Mouse (Mus musculus) heart, embryonic 14.5 days (tissue): ENCODE measurements around the gene Kcnj6. TPM values are rescaled to one million over a fixed set of nuclear protein-coding genes. Genes with fewer than 3 reads are reported as not detected.

Source experiments
- ATAC-seq: fragments of 200-750 bp; cut with Nextera tagmentation; 2 replicates; pipeline ENCODE4 v1.8.0; 2017; ENCODE audit warnings: low read depth, moderate TSS enrichment; ENCODE audit not compliant: insufficient number of reproducible peaks, insufficient read depth, low FRiP score
- H3K27ac ChIP-seq, 2 experiments: fragments of 200-500 bp in 1 of 2; fragments of 300-500 bp in 1 of 2; sonication (generic) in 1 of 2; replicated peaks in 1 of 2; 2 replicates each; pipeline ENCODE4 v1.5.1; 2012 to 2014; ENCODE audit warnings: low read depth in 2 of 2, low read length in 2 of 2, control low read depth in 1 of 2, mild to moderate bottlenecking in 1 of 2, mixed read lengths in 1 of 2; ENCODE audit not compliant: control insufficient read depth in 1 of 2, insufficient read depth in 1 of 2
- H3K27me3 ChIP-seq: fragments of 300-500 bp; sonication (generic); 2 replicates; pipeline ENCODE4 v1.6.1; 2014; ENCODE audit warnings: mild to moderate bottlenecking, low read length, control low read depth; ENCODE audit not compliant: control insufficient read depth, insufficient read depth
- H3K36me3 ChIP-seq: fragments of 300-500 bp; sonication (generic); 2 replicates; pipeline ENCODE4 v1.6.1; 2014; ENCODE audit warnings: mild to moderate bottlenecking, control low read depth, low read length, mixed read lengths; ENCODE audit not compliant: control insufficient read depth, insufficient read depth
- H3K4me1 ChIP-seq, 2 experiments: fragments of 200-500 bp in 1 of 2; fragments of 300-500 bp in 1 of 2; sonication (generic) in 1 of 2; 2 replicates each; pipeline ENCODE4 v1.6.1; 2012 to 2014; ENCODE audit warnings: low read length in 2 of 2, control low read depth in 1 of 2, mixed read lengths in 1 of 2; ENCODE audit not compliant: control insufficient read depth in 2 of 2, insufficient read depth in 2 of 2
- H3K4me2 ChIP-seq: fragments of 300-500 bp; sonication (generic); 2 replicates; pipeline ENCODE4 v1.6.1; 2014; ENCODE audit warnings: mild to moderate bottlenecking, low read length
- H3K4me3 ChIP-seq, 2 experiments: fragments of 200-500 bp in 1 of 2; fragments of 300-500 bp in 1 of 2; sonication (generic) in 1 of 2; 2 replicates each; pipeline ENCODE4 v1.5.1; 2012 to 2014; ENCODE audit warnings: low read length in 2 of 2, mild to moderate bottlenecking in 2 of 2, control low read depth in 1 of 2, low read depth in 1 of 2, moderate library complexity in 1 of 2; ENCODE audit not compliant: control insufficient read depth in 1 of 2, insufficient read depth in 1 of 2
- H3K9ac ChIP-seq: fragments of 300-500 bp; sonication (generic); 2 replicates; pipeline ENCODE4 v1.6.1; 2014; ENCODE audit warnings: mild to moderate bottlenecking, low read length
- H3K9me3 ChIP-seq: fragments of 300-500 bp; sonication (generic); 2 replicates; pipeline ENCODE4 v1.6.1; 2016; ENCODE audit warnings: low read length, control low read depth; ENCODE audit not compliant: control insufficient read depth
- WGBS: fragments of 180-500 bp; shearing (Covaris S2); extraction: QIAGEN DNeasy Blood & Tissue Kit; methylation state at CpG from one replicate; pipeline ENCODE4 v1.1.7; 2014; 5-methylcytosine and 5-hydroxymethylcytosine counted together
- polyA plus RNA-seq: library from polyadenylated mRNA; unstranded; fragments of >200 nt; fragmentation: Nextera tagmentation; extraction: Ambion mirVana; gene quantifications from 2 replicates; pipeline ENCODE4 v1.2.1, GENCODE M21; 2014

Kcnj6 gene
- polyA plus RNA-seq, 1 experiment from 2014 or later: 0.20 TPM

- WGBS: 58% methylated on average over 4 of the region's 4 CpGs
These were observed 2.6 kb downstream of the Kcnj6 start for GRCm38 (mm10) chr16:94994924-94995323.

GRCm38 (mm10) chr16:94994148-94994547 lies 3.4 kb downstream of the Kcnj6 start:
- H3K9me3 ChIP-seq: no peaks in the 10 kb centered on the region
- H3K36me3 ChIP-seq: no peaks in the 10 kb centered on the region
- peaks cover 46% of the 10 kb centered on the region for H3K27me3 ChIP-seq
- H3K27ac ChIP-seq: no peak overlapping the region
- no peak for ATAC-seq
- no peak overlapping the region for H3K9ac ChIP-seq
- H3K4me1 ChIP-seq: no peaks in the 10 kb centered on the region; a peak in 1 of 4 replicates
- no peak overlapping the region for H3K4me3 ChIP-seq
- H3K4me2 ChIP-seq: no peak overlapping the region
- 63% methylated on average over 3 of the region's 3 CpGs for WGBS

More at GRCm38 (mm10) chr16:94994924-94995323, 2.6 kb downstream of the Kcnj6 start:
- no peaks in the 10 kb centered on the region; a peak in 1 of 4 replicates for H3K4me1 ChIP-seq
- H3K27ac ChIP-seq: no peak overlapping the region
- no peak for ATAC-seq
- H3K4me3 ChIP-seq: no peak overlapping the region
- no peaks in the 10 kb centered on the region for H3K9me3 ChIP-seq
- peaks cover 47% of the 10 kb centered on the region for H3K27me3 ChIP-seq
- H3K4me2 ChIP-seq: no peak overlapping the region
- H3K9ac ChIP-seq: no peak overlapping the region
- H3K36me3 ChIP-seq: no peaks in the 10 kb centered on the region

- Histone ChIP-seq H3K4me1 (no peaks in the 10 kb centered on the region), H3K9me3 (no peaks in the 10 kb centered on the region), H3K36me3 (no peaks in the 10 kb centered on the region), H3K9ac (no peak overlapping the region), H3K27me3 (peaks cover 8% of the 10 kb centered on the region; the same call in 1 of the 2 replicates), H3K4me3 (no peak overlapping the region), H3K27ac (no peak overlapping the region), H3K4me2 (no peak overlapping the region)
- WGBS: 67% methylated on average over 2 of the region's 2 CpGs
- ATAC-seq: no peak
These were observed 7.4 kb downstream of the Kcnj6 start for GRCm38 (mm10) chr16:94990114-94990513.

GRCm38 (mm10) chr16:94986731-94987130 lies 10.8 kb downstream of the Kcnj6 start:
- ATAC-seq: no peak
- Histone ChIP-seq H3K4me3 (no peak overlapping the region), H3K4me1 (no peaks in the 10 kb centered on the region), H3K36me3 (no peaks in the 10 kb centered on the region), H3K27ac (no peak overlapping the region), H3K27me3 (no peaks in the 10 kb centered on the region), H3K9me3 (no peaks in the 10 kb centered on the region), H3K4me2 (no peak overlapping the region), H3K9ac (no peak overlapping the region)
- 71% methylated on average over 9 of the region's 9 CpGs for WGBS

GRCm38 (mm10) chr16:94984263-94984662 lies 13.2 kb downstream of the Kcnj6 start:
- Histone ChIP-seq H3K4me2 (no peak overlapping the region), H3K36me3 (no peaks in the 10 kb centered on the region), H3K4me3 (no peak overlapping the region), H3K9me3 (no peaks in the 10 kb centered on the region), H3K4me1 (no peaks in the 10 kb centered on the region), H3K27ac (no peak overlapping the region), H3K9ac (no peak overlapping the region), H3K27me3 (no peaks in the 10 kb centered on the region)
- WGBS: 90% methylated on average over 3 of the region's 3 CpGs
- no peak for ATAC-seq

GRCm38 (mm10) chr16:94980374-94980773 lies 17.1 kb downstream of the Kcnj6 start:
- Histone ChIP-seq H3K27me3 (no peaks in the 10 kb centered on the region), H3K9ac (no peak overlapping the region), H3K4me2 (no peak overlapping the region), H3K36me3 (no peaks in the 10 kb centered on the region), H3K4me3 (no peak overlapping the region), H3K27ac (no peak overlapping the region), H3K4me1 (no peaks in the 10 kb centered on the region), H3K9me3 (no peaks in the 10 kb centered on the region)
- no peak for ATAC-seq
- WGBS: 69% methylated on average over 2 of the region's 2 CpGs

GRCm38 (mm10) chr16:94979499-94979898 lies 18.0 kb downstream of the Kcnj6 start:
- no peaks in the 10 kb centered on the region for H3K4me1 ChIP-seq
- H3K4me3 ChIP-seq: no peak overlapping the region
- no peak for ATAC-seq
- no peak overlapping the region for H3K4me2 ChIP-seq
- H3K9me3 ChIP-seq: no peaks in the 10 kb centered on the region
- H3K27me3 ChIP-seq: no peaks in the 10 kb centered on the region
- 74% methylated on average over 9 of the region's 9 CpGs for WGBS
- no peaks in the 10 kb centered on the region for H3K36me3 ChIP-seq
- no peak overlapping the region for H3K9ac ChIP-seq
- no peak overlapping the region for H3K27ac ChIP-seq

- no peak overlapping the region for H3K27ac ChIP-seq
- H3K4me2 ChIP-seq: no peak overlapping the region
- no peaks in the 10 kb centered on the region for H3K36me3 ChIP-seq
- H3K4me3 ChIP-seq: no peak overlapping the region
- H3K27me3 ChIP-seq: no peaks in the 10 kb centered on the region
- 41% methylated on average over 14 of the region's 14 CpGs for WGBS
- no peaks in the 10 kb centered on the region for H3K9me3 ChIP-seq
- H3K9ac ChIP-seq: no peak overlapping the region
- H3K4me1 ChIP-seq: no peaks in the 10 kb centered on the region
- no peak for ATAC-seq
These were observed 25.2 kb downstream of the Kcnj6 start for GRCm38 (mm10) chr16:94972080-94972855.
